Mouse (Mus musculus) stomach, postnatal 0 days (tissue): ENCODE measurements around the gene Fbxl13.

ENCODE experiments used
- CTCF ChIP-seq: IDR thresholded peaks from 2 replicates; pipeline ENCODE4 v1.5.1; 2016; ENCODE audit warnings: antibody characterized with exemption, low read depth, mild to moderate bottlenecking, moderate library complexity
- EP300 ChIP-seq: optimal IDR thresholded peaks from 2 replicates; pipeline ENCODE3; 2016; ENCODE audit warnings: antibody characterized with exemption

DNA sequence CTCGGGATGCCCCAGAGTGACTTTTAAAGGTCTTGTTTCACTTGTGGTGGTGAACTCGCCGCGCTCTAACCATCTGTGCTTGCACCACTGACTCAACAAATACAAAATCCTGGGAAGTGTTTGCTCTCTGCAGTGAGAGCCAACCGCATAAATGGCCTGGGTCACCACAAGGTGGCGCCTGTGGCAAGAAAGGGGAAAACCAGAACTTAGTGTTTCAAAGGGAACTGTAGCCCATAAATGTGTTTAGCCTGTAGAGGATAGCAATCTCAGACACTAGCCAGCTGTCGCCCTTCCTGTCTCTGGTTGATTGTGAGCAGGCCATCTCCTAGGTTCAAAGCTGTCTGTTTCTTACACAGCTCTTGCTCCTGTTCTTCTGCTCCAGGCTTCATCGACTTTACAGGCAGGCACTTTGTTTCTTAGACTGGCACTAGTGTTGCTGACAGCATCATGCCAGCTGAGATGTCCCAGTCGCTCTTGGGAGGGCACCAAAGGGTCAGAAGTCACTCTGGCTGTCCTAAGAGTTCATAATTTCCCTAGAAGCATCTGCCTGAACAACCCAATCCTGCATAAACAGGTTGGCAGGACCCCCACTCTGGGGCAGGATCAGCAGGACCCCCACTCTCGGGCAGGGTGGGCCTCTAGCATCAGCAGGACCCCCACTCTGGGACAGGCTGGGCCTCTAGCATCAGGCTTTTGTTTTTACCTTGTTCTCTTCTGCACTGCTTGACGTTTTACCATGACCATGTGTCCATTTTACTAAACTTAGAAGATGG is 13.4 kb upstream of the Fbxl13 start:
- peak; percentile 90 for TF ChIP-seq CTCF
- no peak for TF ChIP-seq EP300
